Mouse (Mus musculus) Patski (cell line): ENCODE measurements at regions not wholly inside any gene's neighbourhood (a gene's known extent, or its start where the extent isn't known, plus 50 kb on each side); places are given as distances from the start of the nearest gene placed in this dataset.

Source experiments
- ATAC-seq: fragments of 100-300 bp; one replicate; pipeline ENCODE4 v1.8.0; 2021
- CTCF ChIA-PET: fragments of 350-600 bp; sonication (Branson Sonifier 250); formaldehyde crosslinking; loops from one replicate; lab custom pipeline; 2022; ENCODE audit warnings: inconsistent platforms; lab: Charles Lee
- POLR2A ChIA-PET: fragments of 350-600 bp; sonication (Branson Sonifier 250); formaldehyde crosslinking; loops from one replicate; lab custom pipeline; 2022; ENCODE audit warnings: antibody characterized with exemption, inconsistent platforms; lab: Charles Lee
- DNase-seq: peaks from one replicate; pipeline ENCODE4 v3.0.0-alpha.2; 2011; ENCODE audit warnings: low read depth, low spot score
- H3K27me3 ChIP-seq: fragments of 371-371 bp; one replicate; pipeline ENCODE4 v1.5.1; 2021
- CTCF ChIP-seq: fragments of 100-300 bp; IDR thresholded peaks from one replicate; pipeline ENCODE4 v1.5.1; 2021
- in situ Hi-C: fragments of 300-500 bp; cut with MboI; formaldehyde crosslinking; loops from 3 replicates; pipeline ENCODE4 v1.11.1; 2018; ENCODE audit warnings: low pct_unique_long_range_greater_than_20kb, mixed read lengths

- TF ChIP-seq CTCF: no peak
- in situ Hi-C loops: no loop called here
- DNase-seq: no peak
- ChIA-PET POLR2A (no interaction called here), CTCF (interaction anchor here (1.2 to 2.1 kb wide), 2 partner anchors 9 to 11 kb away, joined by 3 to 6 read pairs; no protein-coding TSS in a partner anchor)
- H3K27me3 ChIP-seq: no peaks in the 10 kb centered on the region
- no peak for ATAC-seq
Observed at GRCm38 (mm10) chr1:71784880-71785279, 131.9 kb upstream of the Fn1 start.

DNA sequence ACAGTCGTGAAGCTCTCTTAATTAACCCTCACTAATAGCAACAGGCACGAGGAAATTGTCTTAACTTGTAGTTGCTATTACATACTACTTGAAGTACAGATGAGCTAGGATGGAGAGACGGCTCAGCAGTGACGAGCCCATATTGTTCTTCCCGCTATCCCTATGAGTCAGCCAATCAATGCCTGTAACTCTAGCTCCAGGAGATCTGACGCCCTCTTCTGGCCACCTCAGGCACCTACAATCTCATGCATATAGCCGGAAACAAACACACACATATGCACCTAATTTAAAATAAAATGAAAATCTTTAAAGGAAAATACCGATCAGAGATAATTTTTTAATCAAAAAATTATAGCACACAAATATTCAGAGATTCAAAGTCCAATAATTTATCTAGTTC is 125.3 kb upstream of the Fn1 start:
- ChIA-PET CTCF (interaction anchor here (0.7 kb wide), 1 partner anchor 10 kb away, joined by 4 read pairs; no protein-coding TSS in a partner anchor), POLR2A (no interaction called here)
- in situ Hi-C loops: no loop called here
- TF ChIP-seq CTCF: peak; percentile 12
- ATAC-seq: no peak
- H3K27me3 ChIP-seq: no peaks in the 10 kb centered on the region
- DNase-seq: no peak

DNA sequence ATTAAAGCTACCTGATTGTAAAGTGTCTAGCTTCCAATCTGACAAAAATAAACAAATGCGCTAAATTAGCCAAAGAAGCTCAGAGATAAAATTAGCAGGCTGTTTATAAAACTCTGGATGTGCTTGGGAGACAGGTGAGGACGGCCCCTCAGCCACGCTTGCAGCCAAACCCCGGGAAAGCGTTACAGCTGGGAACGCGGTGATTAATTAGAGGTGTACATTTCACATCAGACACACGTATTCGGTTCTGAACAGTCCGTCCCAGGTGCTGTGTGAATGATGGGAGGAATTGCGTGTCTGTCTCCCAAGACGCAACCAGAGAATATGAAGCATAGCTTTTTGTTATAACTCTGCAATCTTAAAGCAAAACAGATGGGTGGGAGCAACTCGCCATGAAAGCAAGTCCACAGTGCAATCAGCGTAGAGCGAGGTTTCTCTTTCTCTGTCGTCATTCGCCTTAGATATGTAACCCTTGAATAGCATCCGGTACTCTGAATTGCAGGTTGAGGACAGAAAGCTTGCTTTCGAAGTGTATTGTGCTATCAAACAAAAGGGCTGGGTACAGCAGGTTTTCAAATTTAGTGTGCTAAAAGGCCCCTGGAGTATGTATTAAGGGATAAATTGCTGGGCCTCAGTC is 123.0 kb upstream of the Fn1 start:
- ChIA-PET CTCF (interaction anchor here (0.9 to 1.6 kb wide), 3 partner anchors 9 to 38 kb away, joined by 3 to 4 read pairs (median 3); no protein-coding TSS in a partner anchor), POLR2A (interaction anchor here (1.2 kb wide), 1 partner anchor 12 kb away, joined by 3 read pairs; no protein-coding TSS in a partner anchor)
- no peak for TF ChIP-seq CTCF
- in situ Hi-C loops: no loop called here
- DNase-seq: no peak
- ATAC-seq: no peak
- no peaks in the 10 kb centered on the region for H3K27me3 ChIP-seq

GRCm38 (mm10) chr1:71772526-71772925 is 119.5 kb upstream of the Fn1 start:
- DNase-seq: no peak

GRCm38 (mm10) chr1:71771798-71772197 is 118.8 kb upstream of the Fn1 start:
- in situ Hi-C loops: no loop called here
- ATAC-seq (no peak), DNase-seq (no peak)
- ChIA-PET POLR2A (no interaction called here), CTCF (interaction anchor here (1.2 kb wide), 1 partner anchor 352 kb away, joined by 4 read pairs; no protein-coding TSS in a partner anchor)
- no peak for TF ChIP-seq CTCF
- H3K27me3 ChIP-seq: no peaks in the 10 kb centered on the region

More at GRCm38 (mm10) chr1:71772526-71772925, 119.5 kb upstream of the Fn1 start:
- no peak for ATAC-seq
- CTCF ChIA-PET: no interaction called here
- POLR2A ChIA-PET: no interaction called here
- H3K27me3 ChIP-seq: no peaks in the 10 kb centered on the region
- in situ Hi-C loops: no loop called here
- no peak for TF ChIP-seq CTCF

DNA sequence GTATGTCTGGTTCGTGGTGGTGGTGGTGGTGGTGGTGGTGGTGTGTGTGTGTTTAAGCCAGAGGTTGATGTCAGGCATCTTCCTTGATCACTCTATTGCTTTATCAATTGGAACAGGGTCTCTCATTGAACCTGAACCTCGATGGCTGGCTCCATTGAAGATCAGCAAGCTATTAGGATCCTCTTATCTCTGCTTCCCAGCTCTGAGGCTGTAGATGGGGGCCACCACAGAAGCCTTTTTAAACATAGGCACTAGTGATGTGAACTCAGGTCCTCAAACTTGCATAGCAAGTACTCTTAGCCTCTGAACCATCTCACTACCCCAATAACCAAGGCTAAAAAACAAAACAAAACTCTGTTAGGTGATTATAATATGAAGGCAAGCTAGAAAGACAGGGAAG is 116.6 kb upstream of the Fn1 start:
- no peaks in the 10 kb centered on the region for H3K27me3 ChIP-seq
- no peak for ATAC-seq
- no peak for TF ChIP-seq CTCF
- no peak for DNase-seq
- in situ Hi-C loops: no loop called here
- ChIA-PET POLR2A (no interaction called here), CTCF (no interaction called here)

DNA sequence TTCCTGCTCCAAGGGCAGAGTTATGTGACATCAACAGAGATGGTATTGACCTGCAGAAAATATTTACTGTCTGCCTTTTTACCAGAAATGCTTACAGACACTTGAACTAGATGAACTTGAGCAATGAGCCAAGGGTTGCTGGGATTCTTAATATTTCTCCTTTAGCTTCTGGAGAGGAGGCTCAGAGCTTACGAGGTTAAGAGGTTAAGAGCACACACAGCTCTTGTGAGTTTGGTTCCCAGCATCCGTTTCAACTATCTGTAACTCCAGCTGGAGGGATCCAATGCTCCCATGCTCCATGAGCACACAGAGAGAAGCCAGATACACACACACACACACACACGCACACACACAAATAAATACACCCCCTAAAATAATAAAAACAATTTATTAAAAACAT is 114.7 kb upstream of the Fn1 start:
- no peaks in the 10 kb centered on the region for H3K27me3 ChIP-seq
- in situ Hi-C loops: no loop called here
- ATAC-seq: no peak
- CTCF ChIA-PET: no interaction called here
- POLR2A ChIA-PET: interaction anchor here (0.6 kb wide), 1 partner anchor 35 kb away, joined by 3 read pairs; no protein-coding TSS in a partner anchor
- TF ChIP-seq CTCF: no peak
- DNase-seq: no peak

DNA sequence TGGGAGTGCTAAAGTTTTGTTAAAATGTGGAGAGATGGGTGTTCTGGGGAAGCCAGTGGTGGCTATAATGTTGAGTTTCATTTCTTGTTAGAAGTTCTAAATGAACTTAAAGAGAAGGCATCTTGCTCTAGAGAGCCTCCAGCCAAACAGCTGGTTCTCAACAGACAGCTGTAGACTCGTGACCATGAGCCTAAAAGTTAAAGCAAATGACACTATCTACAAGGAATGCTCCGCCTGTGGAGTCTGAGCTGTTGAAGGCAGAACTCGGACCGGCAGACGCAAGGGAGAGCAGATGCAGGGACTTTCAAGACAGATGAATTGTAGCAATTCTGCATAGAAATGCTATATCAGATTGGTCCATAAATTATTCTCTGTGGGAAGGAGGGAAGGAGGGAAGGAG is 114.1 kb upstream of the Fn1 start:
- ChIA-PET POLR2A (no interaction called here), CTCF (no interaction called here)
- in situ Hi-C loops: no loop called here
- H3K27me3 ChIP-seq: no peaks in the 10 kb centered on the region
- no peak for TF ChIP-seq CTCF
- no peak for DNase-seq
- no peak for ATAC-seq

- ATAC-seq: no peak
- POLR2A ChIA-PET: no interaction called here
- in situ Hi-C loops: no loop called here
Observed at GRCm38 (mm10) chr1:71764951-71765350, 112.0 kb upstream of the Fn1 start.

DNA sequence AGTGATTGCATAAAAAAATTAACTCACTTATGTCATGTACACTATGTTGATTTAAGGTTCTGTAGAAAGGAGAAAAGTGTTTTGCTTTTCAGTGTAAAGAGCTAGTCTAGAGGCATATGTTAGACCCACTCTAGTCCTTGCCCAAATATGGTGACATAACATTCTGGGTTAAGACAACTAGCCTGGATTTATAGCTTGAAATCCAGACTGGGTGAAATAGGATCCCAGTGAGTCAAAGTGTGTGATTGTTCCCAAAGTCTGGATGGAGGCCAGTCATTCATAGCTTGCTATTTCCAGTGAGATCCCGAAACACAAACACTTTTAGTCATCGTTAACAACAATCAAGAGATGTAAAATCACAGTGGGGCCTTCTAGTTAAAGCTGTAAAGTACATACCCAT is 110.5 kb upstream of the Fn1 start:
- ChIA-PET CTCF (interaction anchor here (0.8 to 1.4 kb wide), 4 partner anchors 10 to 173 kb away, joined by 3 to 4 read pairs (median 4); no protein-coding TSS in a partner anchor), POLR2A (interaction anchor here (0.7 to 1.2 kb wide), 2 partner anchors 13 to 113 kb away, joined by 3 read pairs; no protein-coding TSS in a partner anchor)
- TF ChIP-seq CTCF: no peak
- ATAC-seq (peak; percentile 80), DNase-seq (peak; percentile 80)
- no peaks in the 10 kb centered on the region for H3K27me3 ChIP-seq
- in situ Hi-C loops: no loop called here

More at GRCm38 (mm10) chr1:71764951-71765350, 112.0 kb upstream of the Fn1 start:
- CTCF ChIA-PET: no interaction called here
- no peak for TF ChIP-seq CTCF
- DNase-seq: no peak
- H3K27me3 ChIP-seq: no peaks in the 10 kb centered on the region

- no peak for ATAC-seq
Observed at GRCm38 (mm10) chr1:71760342-71760741, 107.3 kb upstream of the Fn1 start.

More at GRCm38 (mm10) chr1:71760342-71760741, 107.3 kb upstream of the Fn1 start:
- in situ Hi-C loops: no loop called here
- TF ChIP-seq CTCF: no peak
- no peaks in the 10 kb centered on the region for H3K27me3 ChIP-seq
- CTCF ChIA-PET: interaction anchor here (1.7 kb wide), 1 partner anchor 18 kb away, joined by 4 read pairs; no protein-coding TSS in a partner anchor
- DNase-seq: no peak
- POLR2A ChIA-PET: no interaction called here
